Mouse (Mus musculus) CH12.LX (cell line): ENCODE data around the gene Casq2.

ENCODE experiments used
- BHLHE40 ChIP-seq: IDR thresholded peaks from 2 replicates; pipeline ENCODE4 v1.6.1; 2011; ENCODE audit warnings: mild to moderate bottlenecking, low read depth, low read length, improper control_type of control experiment
- CHD1 ChIP-seq: IDR thresholded peaks from 2 replicates; pipeline ENCODE4 v1.6.1; 2012; ENCODE audit warnings: low read depth, low read length, improper control_type of control experiment, inconsistent platforms
- CHD2 ChIP-seq: IDR thresholded peaks from 2 replicates; pipeline ENCODE4 v1.6.1; 2011; ENCODE audit warnings: low read length, improper control_type of control experiment
- CTCF ChIP-seq, 2 experiments: IDR thresholded peaks in 1 of 2; conservative IDR thresholded peaks in 1 of 2; 2 replicates each; pipeline ENCODE4 v1.5.1; 2011 to 2012; ENCODE audit warnings: low read depth in 2 of 2, low read length in 2 of 2, improper control_type of control experiment in 1 of 2, inconsistent platforms in 1 of 2, mild to moderate bottlenecking in 1 of 2, moderate library complexity in 1 of 2
- E2F4 ChIP-seq: IDR thresholded peaks from 2 replicates; pipeline ENCODE4 v1.6.1; 2011; ENCODE audit warnings: low read depth, low read length, improper control_type of control experiment; ENCODE audit not compliant: insufficient replicate concordance
- EP300 ChIP-seq: IDR thresholded peaks from 2 replicates; pipeline ENCODE4 v1.6.1; 2011; ENCODE audit warnings: low read length, improper control_type of control experiment
- IRF4 ChIP-seq: IDR thresholded peaks from 2 replicates; pipeline ENCODE4 v1.6.1; 2014; ENCODE audit warnings: low read depth, mild to moderate bottlenecking, inconsistent platforms, low read length, improper control_type of control experiment
- MAX ChIP-seq: IDR thresholded peaks from 2 replicates; pipeline ENCODE4 v1.6.1; 2011; ENCODE audit warnings: low read length, improper control_type of control experiment
- MEF2A ChIP-seq: IDR thresholded peaks from 2 replicates; pipeline ENCODE4 v1.6.1; 2014; ENCODE audit warnings: low read depth, mild to moderate bottlenecking, inconsistent platforms, low read length, improper control_type of control experiment, borderline replicate concordance
- POLR2A ChIP-seq: IDR thresholded peaks from 2 replicates; pipeline ENCODE4 v1.6.1; 2011; ENCODE audit warnings: low read depth, mild to moderate bottlenecking, improper control_type of control experiment, low read length
- TBP ChIP-seq: conservative IDR thresholded peaks from 2 replicates; pipeline ENCODE4 v1.6.1; 2011; ENCODE audit warnings: low read depth, low read length, improper control_type of control experiment
- TCF12 ChIP-seq: IDR thresholded peaks from 2 replicates; pipeline ENCODE4 v1.6.1; 2014; ENCODE audit warnings: low read depth, mild to moderate bottlenecking, inconsistent platforms, low read length, improper control_type of control experiment
- ZNF384 ChIP-seq: IDR thresholded peaks from 2 replicates; pipeline ENCODE4 v1.6.1; 2012; ENCODE audit warnings: low read depth, low read length, improper control_type of control experiment, inconsistent platforms

GRCm38 (mm10) chr3:102096366-102096765, 10.2 kb downstream of the Casq2 start:
- TF ChIP-seq EP300 (no peak), CTCF (conservative IDR thresholded peaks at IDR 0.05 in 1 of 2, IDR thresholded peaks at IDR 0.05 in 1 of 2; ENCODE audit: low read depth in 2 of 2, low read length in 2 of 2) (no peak), E2F4 (no peak), IRF4 (no peak), POLR2A (no peak), MEF2A (no peak), TBP (no peak), ZNF384 (no peak), CHD1 (no peak), TCF12 (no peak), BHLHE40 (no peak), CHD2 (no peak), MAX (no peak)
